Mouse (Mus musculus) midbrain, postnatal 0 days (tissue): ENCODE results near the gene Car11. TPM values are rescaled to one million over a fixed set of nuclear protein-coding genes. Genes with fewer than 3 reads are reported as not detected.

Experiments
- ATAC-seq: fragments of 200-750 bp; cut with Nextera tagmentation; 2 replicates; pipeline ENCODE4 v1.8.0; 2017; ENCODE audit warnings: moderate number of reproducible peaks, mild to moderate bottlenecking, moderate TSS enrichment, moderate library complexity; ENCODE audit not compliant: low FRiP score
- DNase-seq: peaks from one replicate; pipeline ENCODE4 v3.0.0-alpha.2; 2015; ENCODE audit warnings: low spot score
- H3K27ac ChIP-seq: fragments of 300-500 bp; sonication (generic); 2 replicates; pipeline ENCODE4 v1.5.1; 2014; ENCODE audit warnings: low read depth, mild to moderate bottlenecking, low read length, mixed read lengths
- H3K27me3 ChIP-seq: fragments of 300-500 bp; sonication (generic); 2 replicates; pipeline ENCODE4 v1.6.1; 2014; ENCODE audit warnings: low read length, control low read depth, mixed read lengths; ENCODE audit not compliant: insufficient read depth
- H3K36me3 ChIP-seq: fragments of 300-500 bp; sonication (generic); 2 replicates; pipeline ENCODE4 v1.6.1; 2014; ENCODE audit warnings: low read length, control low read depth, mixed read lengths; ENCODE audit not compliant: insufficient read depth
- H3K4me1 ChIP-seq: fragments of 300-500 bp; sonication (generic); 2 replicates; pipeline ENCODE4 v1.6.1; 2014; ENCODE audit warnings: mild to moderate bottlenecking, control low read depth, antibody characterized with exemption, low read length, mixed read lengths; ENCODE audit not compliant: insufficient read depth
- H3K4me2 ChIP-seq: fragments of 300-500 bp; sonication (generic); 2 replicates; pipeline ENCODE4 v1.6.1; 2014; ENCODE audit warnings: low read depth, mild to moderate bottlenecking, low read length, mixed read lengths; ENCODE audit not compliant: poor library complexity, severe bottlenecking
- H3K4me3 ChIP-seq: fragments of 300-500 bp; sonication (generic); 2 replicates; pipeline ENCODE4 v1.5.1; 2014; ENCODE audit warnings: low read depth, mild to moderate bottlenecking, low read length, moderate library complexity
- H3K9ac ChIP-seq: fragments of 300-500 bp; sonication (generic); replicated peaks from 2 replicates; pipeline ENCODE4 v1.6.1; 2014; ENCODE audit warnings: mild to moderate bottlenecking, low read length, moderate library complexity, mixed read lengths; ENCODE audit not compliant: poor library complexity, severe bottlenecking
- H3K9me3 ChIP-seq: fragments of 300-500 bp; sonication (generic); 2 replicates; pipeline ENCODE4 v1.6.1; 2016; ENCODE audit warnings: low read length, control low read depth
- CTCF ChIP-seq: IDR thresholded peaks from 2 replicates; pipeline ENCODE4 v1.5.1; 2016; ENCODE audit warnings: antibody characterized with exemption, mild to moderate bottlenecking
- WGBS: fragments of 180-500 bp; shearing (Covaris S2); extraction: QIAGEN DNeasy Blood & Tissue Kit; methylation state at CpG from one replicate; pipeline ENCODE4 v1.1.7; 2014; 5-methylcytosine and 5-hydroxymethylcytosine counted together
- polyA plus RNA-seq: library from polyadenylated mRNA; unstranded; fragments of >200 nt; fragmentation: Nextera tagmentation; extraction: Ambion mirVana; gene quantifications from 2 replicates; pipeline ENCODE4 v1.2.1, GENCODE M21; 2015
- total RNA-seq: library from RNA; depleted of rRNA; stranded (reverse); fragments of >200 nt; gene quantifications from 2 replicates; pipeline ENCODE4 v1.2.3, GENCODE M21; 2014

Car11 gene
- total and polyA plus RNA-seq, 2 experiments from 2014 or later: 107 to 118 TPM

DNA sequence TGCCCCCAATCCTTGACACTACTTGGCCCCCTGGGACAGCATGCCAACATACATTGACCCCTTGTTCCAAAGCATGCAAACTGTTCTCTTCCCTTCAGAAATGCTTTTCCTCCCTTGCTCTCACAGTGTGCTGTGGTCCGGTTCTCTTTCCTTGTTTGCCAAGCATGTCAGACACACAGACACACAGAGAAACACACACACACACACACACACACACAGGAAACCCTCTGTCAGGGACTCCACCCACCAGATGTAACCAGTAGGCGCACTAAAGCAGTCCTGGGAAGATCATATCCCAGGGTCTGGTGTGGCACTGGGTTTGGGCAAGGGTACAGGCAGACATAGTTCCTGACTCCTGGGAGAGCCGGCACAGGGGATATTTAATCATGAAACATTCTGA lies 12.8 kb upstream of the Car11 start:
- Histone ChIP-seq H3K4me3 (no peak overlapping the region), H3K27me3 (no peaks in the 10 kb centered on the region), H3K36me3 (no peaks in the 10 kb centered on the region), H3K9ac (no peak overlapping the region), H3K9me3 (no peaks in the 10 kb centered on the region), H3K4me1 (no peaks in the 10 kb centered on the region), H3K27ac (no peak overlapping the region), H3K4me2 (no peak overlapping the region)
- no peak for TF ChIP-seq CTCF
- ATAC-seq (no peak), DNase-seq (no peak)
- 71% methylated on average over 3 of the region's 3 CpGs for WGBS

- no peaks in the 10 kb centered on the region for H3K27me3 ChIP-seq
- no peak for ATAC-seq
- no peak overlapping the region for H3K4me2 ChIP-seq
- H3K4me3 ChIP-seq: no peak overlapping the region
- H3K4me1 ChIP-seq: no peaks in the 10 kb centered on the region
- H3K9ac ChIP-seq: no peak overlapping the region
- no peak overlapping the region for H3K27ac ChIP-seq
- DNase-seq: no peak
- no peaks in the 10 kb centered on the region for H3K36me3 ChIP-seq
- 68% methylated on average over 6 of the region's 6 CpGs for WGBS
- TF ChIP-seq CTCF: no peak
- no peaks in the 10 kb centered on the region for H3K9me3 ChIP-seq
These were observed 10.5 kb upstream of the Car11 start for GRCm38 (mm10) chr7:45689099-45689498.

DNA sequence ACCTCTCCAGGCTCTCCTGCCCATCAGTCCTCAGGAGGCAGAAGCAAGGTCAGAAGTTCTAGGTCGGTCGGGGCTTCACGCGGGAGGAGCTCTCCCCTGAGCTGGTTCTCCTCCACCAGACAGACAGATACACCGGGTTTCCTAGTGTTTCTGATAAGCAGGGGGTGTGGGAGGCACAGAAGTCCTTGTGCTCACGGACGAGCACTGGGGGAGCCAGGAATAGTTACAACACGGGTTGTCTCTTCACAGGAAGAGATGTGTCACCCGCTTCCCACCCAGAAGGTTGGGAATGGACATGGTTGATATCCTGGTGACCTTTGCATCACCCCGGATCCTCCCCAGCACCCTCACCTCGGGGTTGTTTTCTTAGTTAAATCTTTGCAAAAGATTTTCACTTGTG lies 9.8 kb upstream of the Car11 start:
- ATAC-seq: no peak

DNA sequence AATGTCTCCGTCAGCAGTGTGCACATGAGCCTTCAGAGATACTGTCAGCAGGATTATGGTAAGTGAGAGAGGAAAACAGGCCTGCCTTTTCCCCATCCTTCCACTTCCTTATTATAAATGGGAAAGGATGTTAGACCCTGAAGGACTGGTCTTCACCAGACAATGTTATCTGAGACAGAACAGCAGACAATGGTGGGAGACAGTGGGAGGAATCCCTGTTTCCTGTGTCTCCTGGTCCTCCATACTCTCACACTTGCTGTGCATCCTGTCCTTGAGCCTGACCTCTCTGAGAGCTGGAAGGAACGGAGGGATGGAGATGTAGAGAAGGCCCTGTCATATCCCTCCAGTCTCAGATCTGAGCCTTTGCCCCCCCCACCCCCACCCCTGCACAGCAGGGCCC lies 7.3 kb upstream of the Car11 start:
- no peak for ATAC-seq
- no peaks in the 10 kb centered on the region for H3K4me1 ChIP-seq
- 77% methylated on average over 2 of the region's 2 CpGs for WGBS

More for the DNA sequence above, 9.8 kb upstream of the Car11 start:
- Histone ChIP-seq H3K9me3 (no peaks in the 10 kb centered on the region), H3K4me2 (no peak overlapping the region), H3K36me3 (no peaks in the 10 kb centered on the region), H3K4me1 (no peaks in the 10 kb centered on the region), H3K9ac (no peak overlapping the region), H3K4me3 (no peak overlapping the region), H3K27me3 (no peaks in the 10 kb centered on the region), H3K27ac (no peak overlapping the region)
- no peak for DNase-seq
- WGBS: 75% methylated on average over 11 of the region's 11 CpGs
- no peak for TF ChIP-seq CTCF

DNA sequence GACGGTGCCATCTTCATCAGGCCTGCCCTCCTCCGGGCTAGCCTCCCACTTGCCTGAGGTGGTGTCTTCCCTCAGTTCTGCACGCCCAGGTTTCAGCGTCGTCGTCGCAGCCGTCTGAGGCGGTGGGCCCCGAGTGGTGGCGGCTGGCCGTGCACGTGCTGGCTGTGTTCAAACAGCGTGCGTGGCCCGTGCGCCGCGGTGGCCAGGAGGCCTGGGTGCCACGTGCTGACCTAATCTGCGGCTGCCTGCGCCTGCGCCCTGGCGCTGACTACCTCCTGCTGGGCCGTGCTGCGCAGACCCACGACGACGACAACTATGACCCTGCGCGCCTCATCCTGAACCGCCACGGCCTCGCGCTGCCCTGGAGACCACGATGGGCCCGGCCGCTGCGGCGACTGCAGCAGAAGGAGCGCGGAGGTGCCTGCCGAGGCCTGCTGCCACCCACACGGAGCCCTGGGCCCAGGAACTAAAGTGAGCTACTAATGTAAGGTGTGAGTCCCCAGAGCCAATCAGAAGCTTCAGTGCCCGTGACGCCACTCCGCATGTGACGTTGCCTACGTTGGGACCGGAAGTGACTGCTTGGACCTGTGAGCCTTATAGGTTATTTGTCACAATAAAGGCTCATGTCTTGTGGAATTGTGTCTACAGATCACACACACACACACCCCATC lies 5.6 kb upstream of the Car11 start, which contains the start of gene Sec1:
TSS of gene Sec1 (minus strand) at position 482 of the 671 bp plus-strand sequence.
- 92% methylated on average over 50 of the region's 50 CpGs for WGBS
- ATAC-seq (no peak), DNase-seq (no peak)
- H3K36me3 ChIP-seq: no peaks in the 10 kb centered on the region
- H3K4me1 ChIP-seq: peaks cover 8% of the 10 kb centered on the region; the same call in 1 of the 2 replicates
- no peaks in the 10 kb centered on the region for H3K9me3 ChIP-seq
- H3K4me2 ChIP-seq: no peak within 1 kb of the TSS
- no peak within 1 kb of the TSS for H3K4me3 ChIP-seq
- no peak within 1 kb of the TSS for H3K9ac ChIP-seq
- H3K27me3 ChIP-seq: no peaks in the 10 kb centered on the region
- H3K27ac ChIP-seq: no peak within 1 kb of the TSS
- no peak for TF ChIP-seq CTCF

More for the DNA sequence above, 7.3 kb upstream of the Car11 start:
- Histone ChIP-seq H3K36me3 (no peaks in the 10 kb centered on the region), H3K9ac (no peak overlapping the region), H3K4me2 (no peak overlapping the region), H3K9me3 (no peaks in the 10 kb centered on the region), H3K27ac (no peak overlapping the region), H3K27me3 (no peaks in the 10 kb centered on the region), H3K4me3 (no peak overlapping the region)
- no peak for TF ChIP-seq CTCF
- DNase-seq: no peak

DNA sequence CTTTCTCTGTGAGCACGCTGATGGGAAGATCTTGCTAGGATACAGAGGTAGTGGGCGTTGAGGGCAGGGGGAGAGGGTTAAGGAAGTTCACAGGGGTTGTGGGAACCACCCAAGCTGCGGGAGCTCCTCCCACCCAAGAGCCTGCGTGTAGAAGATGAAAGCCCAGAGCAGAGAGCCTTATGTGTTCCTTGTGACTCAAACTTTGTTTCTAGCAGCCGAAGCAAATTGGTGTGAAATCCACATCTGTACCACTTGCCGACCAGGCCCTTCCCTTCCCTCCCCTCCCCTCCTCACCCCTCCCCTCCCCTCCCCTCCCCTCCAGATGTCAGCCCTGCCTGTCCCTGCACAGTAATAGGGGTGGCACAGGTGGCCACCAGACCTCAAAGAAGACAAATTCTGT lies 4.5 kb upstream of the Car11 start:
- Histone ChIP-seq H3K9ac (no peak overlapping the region), H3K36me3 (no peaks in the 10 kb centered on the region), H3K9me3 (no peaks in the 10 kb centered on the region), H3K27ac (no peak overlapping the region), H3K4me2 (no peak overlapping the region), H3K4me3 (no peak overlapping the region), H3K4me1 (peaks cover 8% of the 10 kb centered on the region; the same call in 1 of the 2 replicates), H3K27me3 (no peaks in the 10 kb centered on the region)
- ATAC-seq (no peak), DNase-seq (no peak)
- 16% methylated on average over 6 of the region's 6 CpGs for WGBS
- TF ChIP-seq CTCF: no peak
